In the genomic region with DNA sequence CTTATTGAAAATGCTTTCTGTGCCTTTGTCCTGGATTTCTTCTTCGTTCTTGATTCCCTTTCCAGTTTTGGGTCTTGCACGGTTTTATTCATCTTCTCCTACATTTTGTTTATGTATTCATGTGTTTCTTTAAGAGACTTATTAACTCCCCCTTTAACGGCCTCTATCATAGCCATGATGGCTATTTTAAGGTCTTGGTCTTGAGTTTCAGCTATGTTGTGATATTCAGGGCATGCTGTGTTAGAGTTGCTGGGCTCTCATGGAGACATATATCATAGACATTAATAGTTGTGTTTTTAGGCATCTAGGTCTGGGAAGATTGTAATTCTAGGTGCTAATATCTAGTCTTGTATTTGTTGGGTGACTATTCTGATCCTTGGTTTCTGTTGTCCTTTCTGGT, we compare ENCODE assay signal across 21 mouse cellular contexts. TPM values are rescaled to one million over a fixed set of nuclear protein-coding genes. Genes with fewer than 3 reads are reported as not detected.
DNase-seq lines count a peak whose midpoint lies in the region; ATAC-seq and TF ChIP-seq lines count a peak whose summit lies in the region.
"Had no signal": no experiment of that assay in that cellular context is flagged by ENCODE, and none has a peak within 500 bp of the region (broad histone marks: within the 10 kb centered on the region; RNA-seq: fewer than 3 reads in every experiment).

No protein-coding gene starts in this region.

- H3K4me3 ChIP-seq in gastrocnemius, adult 2 months, result peak overlapping the region; percentile 65
- H3K4me3 ChIP-seq in heart, embryonic 13.5 days, result no peak overlapping the region
- H3K4me3 ChIP-seq in heart, postnatal 0 days (ENCODE audit: low read depth, low read length), result no peak overlapping the region
- H3K4me3 ChIP-seq: embryonic facial prominence, embryonic 12.5 days; forebrain, embryonic 15.5 days; hindbrain, embryonic 13.5 days had no signal

- H3K9me3 ChIP-seq in heart, embryonic 13.5 days, result no peaks in the 10 kb centered on the region
- 0 out of 2 replicates have a peak, but pooled peaks cover 3% of the 10 kb centered on the region for H3K9me3 ChIP-seq in heart, postnatal 0 days (replicated peaks; ENCODE audit: control insufficient read depth, low read length)
- H3K9me3 ChIP-seq: forebrain, embryonic 15.5 days; hindbrain, embryonic 13.5 days had no signal

- H3K36me3 ChIP-seq in heart, embryonic 13.5 days, result no peaks in the 10 kb centered on the region
- no peaks in the 10 kb centered on the region for H3K36me3 ChIP-seq in heart, postnatal 0 days (replicated peaks; ENCODE audit: control insufficient read depth, insufficient read depth, low read length)
- H3K36me3 ChIP-seq: embryonic facial prominence, embryonic 12.5 days; forebrain, embryonic 15.5 days; G1E; hindbrain, embryonic 13.5 days had no signal

- H3K27me3 ChIP-seq in heart, embryonic 13.5 days (replicated peaks), result no peaks in the 10 kb centered on the region
- H3K27me3 ChIP-seq in heart, postnatal 0 days (ENCODE audit: control insufficient read depth, insufficient read depth, low read length), result no peaks in the 10 kb centered on the region
- H3K27me3 ChIP-seq: embryonic facial prominence, embryonic 12.5 days; forebrain, embryonic 15.5 days; hindbrain, embryonic 13.5 days had no signal

- peaks cover 26% of the 10 kb centered on the region for H3K4me1 ChIP-seq in heart, embryonic 13.5 days
- peaks cover 9% of the 10 kb centered on the region for H3K4me1 ChIP-seq in heart, postnatal 0 days (ENCODE audit: control insufficient read depth, insufficient read depth)
- H3K4me1 ChIP-seq: embryonic facial prominence, embryonic 12.5 days; forebrain, embryonic 15.5 days had no signal

- TF ChIP-seq CTCF in gastrocnemius, adult 2 months (IDR thresholded peaks at IDR 0.05), result no peak
- no peak for TF ChIP-seq CTCF in heart, postnatal 0 days (IDR thresholded peaks at IDR 0.05; ENCODE audit: low read depth)

- ATAC-seq in heart, embryonic 13.5 days (ENCODE audit: extremely low read depth, insufficient number of reproducible peaks, low FRiP score, low TSS enrichment), result no peak
- peak; percentile 54; the same call in 1 of the 2 replicates for ATAC-seq in heart, postnatal 0 days (ENCODE audit: insufficient read depth, low read depth)
- ATAC-seq: CD4-positive, CD25-positive, alpha-beta regulatory T cell, adult 4 months; forebrain, embryonic 15.5 days; hindbrain, postnatal 0 days had no signal

- no peak for TF ChIP-seq EP300 in heart, postnatal 0 days (IDR thresholded peaks at IDR 0.05; ENCODE audit: low read depth)

- intact Hi-C loops in gastrocnemius, adult 2 months (cut with DNase I), result no loop called here
- intact Hi-C loops in heart, postnatal 14 days (cut with DNase I), result no loop called here
- intact Hi-C loops in heart, postnatal 25 days (cut with DNase I), result no loop called here

- H3K27ac ChIP-seq in gastrocnemius, adult 2 months, result peak overlapping the region; percentile 91
- H3K27ac ChIP-seq in heart, embryonic 13.5 days (replicated peaks), result peak overlapping the region; percentile 79
- H3K27ac ChIP-seq in heart, postnatal 0 days (ENCODE audit: low read depth), result peak overlapping the region; percentile 89
- H3K27ac ChIP-seq: embryonic facial prominence, embryonic 12.5 days; forebrain, embryonic 15.5 days; hindbrain, embryonic 13.5 days; hindbrain, postnatal 0 days had no signal

- DNase-seq in gastrocnemius, adult 2 months, result no peak
- no peak for DNase-seq in gastrocnemius, postnatal 10 days
- DNase-seq in heart, postnatal 14 days, result no peak
- peak; percentile 68 for DNase-seq in heart, postnatal 0 days (ENCODE audit: low spot score)
- DNase-seq in heart, postnatal 25 days (ENCODE audit: low spot score), result no peak
- no peak for DNase-seq in layer of hippocampus, adult 9-11 months
- DNase-seq: adrenal gland, postnatal 10 days; B cell, adult 2 months; cerebellum, adult 11-12 months; cerebellum, adult 9-10 months; cerebellum, postnatal 25 days; gastrocnemius, postnatal 14 days; kidney, adult 11 months; kidney, adult 9 months had no signal

- H3K9ac ChIP-seq in heart, embryonic 13.5 days, result no peak overlapping the region
- no peak overlapping the region for H3K9ac ChIP-seq in heart, postnatal 0 days (replicated peaks; ENCODE audit: low read depth, low read length)
- H3K9ac ChIP-seq: embryonic facial prominence, embryonic 12.5 days; forebrain, embryonic 15.5 days; hindbrain, embryonic 13.5 days had no signal

- peak overlapping the region; percentile 31; the same call in 1 of the 2 replicates for H3K4me2 ChIP-seq in heart, embryonic 13.5 days
- H3K4me2 ChIP-seq in heart, postnatal 0 days (ENCODE audit: low read depth, low read length), result peak overlapping the region; percentile 22
- H3K4me2 ChIP-seq: embryonic facial prominence, embryonic 12.5 days; forebrain, embryonic 15.5 days; hindbrain, embryonic 13.5 days had no signal

- 65% methylated on average over 3 of the region's 3 CpGs for WGBS in heart, embryonic 13.5 days
- WGBS in heart, postnatal 0 days, result 57% methylated on average over 3 of the region's 3 CpGs

RNA-seq across cellular contexts. Expression of gene Gmpr, which starts 8.6 kb away (rescaled TPM):
- total RNA-seq in gastrocnemius, adult 2 months (2021), result 100 to 1,000 TPM; 152 to 185 TPM
- 100 to 1,000 TPM; 163 to 170 TPM for total RNA-seq in gastrocnemius, postnatal 10 days (2021)
- 179 and 199 TPM in 2 replicates for polyA plus RNA-seq in heart, embryonic 13.5 days (2015; fragmentation: Nextera tagmentation; extraction: Ambion mirVana)
- total RNA-seq in heart, postnatal 14 days (2021), result 100 to 1,000 TPM; 166 to 175 TPM
- 195 TPM in 2 replicates for total RNA-seq in heart, postnatal 0 days (2014; rRNA removed; ENCODE audit: low replicate concordance)
- 282 and 284 TPM in 2 replicates for polyA plus RNA-seq in heart, postnatal 0 days (2015; fragmentation: Nextera tagmentation; extraction: Ambion mirVana)
- 100 to 1,000 TPM; 167 to 189 TPM for total RNA-seq in heart, postnatal 25 days (2021)
